Mouse (Mus musculus): Measurements from ENCODE around the gene Clrn1. TPM values are rescaled to one million over a fixed set of nuclear protein-coding genes. Genes with fewer than 3 reads are reported as not detected.

Gene Clrn1
- 0.95 and 1.0 TPM in 2 replicates for polyA plus RNA-seq (2015; fragmentation: Nextera tagmentation; extraction: Ambion mirVana)

DNA sequence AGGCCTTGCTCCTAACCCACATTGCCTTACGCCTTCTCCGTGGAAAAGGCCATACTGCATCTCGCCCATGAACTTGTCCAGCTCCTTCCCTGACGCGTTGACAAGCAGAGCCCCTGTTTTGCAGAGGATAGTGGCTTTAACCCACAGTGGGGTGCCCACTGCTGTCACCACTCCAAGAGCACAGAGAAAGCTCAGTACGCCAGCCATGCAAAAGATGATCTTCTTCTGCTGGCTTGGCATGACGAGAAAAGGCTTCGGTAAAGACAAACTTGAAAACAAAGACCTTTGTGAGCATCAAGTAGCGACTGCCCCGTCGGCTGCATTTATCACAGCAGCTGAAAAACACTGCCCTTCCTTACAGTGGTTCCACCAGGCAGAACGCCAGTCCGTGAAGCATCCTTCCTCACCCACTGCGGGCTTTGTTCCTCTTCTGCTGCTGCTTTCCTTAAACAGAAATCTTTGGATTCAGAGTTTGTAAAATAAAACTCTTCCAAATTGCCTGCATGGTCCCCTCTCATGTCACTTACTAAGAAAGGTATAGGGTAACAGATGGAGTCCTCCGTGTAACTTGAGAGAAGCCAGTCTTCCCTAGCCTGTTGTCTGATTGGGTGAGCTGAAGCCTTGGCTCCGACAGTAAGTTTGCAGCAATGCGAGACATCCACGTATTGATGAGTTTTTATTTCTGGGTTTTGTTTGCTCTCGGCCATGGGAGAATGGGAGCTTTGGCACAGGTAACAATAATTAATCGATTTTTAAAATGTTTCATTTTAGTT is at the start of gene Clrn1:
Clrn1 (minus strand) TSS at position 540 of the 773 bp plus-strand sequence.
- no peaks in the 10 kb centered on the region for H3K36me3 ChIP-seq (ENCODE audit: control insufficient read depth, insufficient read depth, low read length)
- no peaks in the 10 kb centered on the region for H3K27me3 ChIP-seq (ENCODE audit: control insufficient read depth, insufficient read depth, low read depth, low read length)
- peaks cover 7% of the 10 kb centered on the region for H3K4me1 ChIP-seq (ENCODE audit: control insufficient read depth, insufficient read depth, low read length)
- H3K9ac ChIP-seq (ENCODE audit: low read depth, low read length) = no peak within 1 kb of the TSS
- H3K4me2 ChIP-seq (ENCODE audit: low read length) = no peak within 1 kb of the TSS
- no peak for ATAC-seq
- no peaks in the 10 kb centered on the region for H3K9me3 ChIP-seq (replicated peaks; ENCODE audit: control insufficient read depth, low read length, poor library complexity, severe bottlenecking)
- 65% methylated on average over 20 of the region's 20 CpGs for WGBS
- H3K27ac ChIP-seq (ENCODE audit: low read length) = no peak within 1 kb of the TSS
- no peak within 1 kb of the TSS for H3K4me3 ChIP-seq (ENCODE audit: low read depth, low read length)

DNA sequence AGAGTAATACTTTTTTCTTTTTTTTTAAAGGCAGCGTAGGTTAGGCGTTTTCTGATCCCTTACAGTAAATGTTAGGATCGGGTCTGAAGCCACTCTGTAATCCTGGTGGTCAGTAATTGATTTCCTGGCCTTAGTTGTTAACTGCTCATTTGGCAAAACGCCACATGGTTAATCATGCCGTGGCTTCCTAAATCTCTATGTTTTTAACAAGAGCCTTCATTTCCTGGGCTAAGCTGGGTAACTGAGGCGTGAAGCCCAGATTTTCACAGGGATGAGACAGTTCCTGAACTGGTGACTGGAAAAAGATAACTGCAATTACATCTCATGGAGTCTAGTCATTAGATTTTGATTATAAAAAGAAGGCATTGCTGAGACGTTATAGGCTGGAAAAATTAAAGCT is 38.9 kb upstream of the Clrn1 start:
- WGBS = 57% methylated on average over 7 of the region's 7 CpGs
- ATAC-seq = no peak
- H3K4me2 ChIP-seq (ENCODE audit: low read length) = no peak overlapping the region
- H3K9ac ChIP-seq (ENCODE audit: low read depth, low read length) = no peak overlapping the region
- H3K27ac ChIP-seq (ENCODE audit: low read length) = no peak overlapping the region
- H3K9me3 ChIP-seq (replicated peaks; ENCODE audit: control insufficient read depth, low read length, poor library complexity, severe bottlenecking) = no peaks in the 10 kb centered on the region
- no peak overlapping the region for H3K4me3 ChIP-seq (ENCODE audit: low read depth, low read length)
- no peaks in the 10 kb centered on the region for H3K4me1 ChIP-seq (ENCODE audit: control insufficient read depth, insufficient read depth, low read length)
- H3K27me3 ChIP-seq (ENCODE audit: control insufficient read depth, insufficient read depth, low read depth, low read length) = no peaks in the 10 kb centered on the region
- no peaks in the 10 kb centered on the region for H3K36me3 ChIP-seq (ENCODE audit: control insufficient read depth, insufficient read depth, low read length)

DNA sequence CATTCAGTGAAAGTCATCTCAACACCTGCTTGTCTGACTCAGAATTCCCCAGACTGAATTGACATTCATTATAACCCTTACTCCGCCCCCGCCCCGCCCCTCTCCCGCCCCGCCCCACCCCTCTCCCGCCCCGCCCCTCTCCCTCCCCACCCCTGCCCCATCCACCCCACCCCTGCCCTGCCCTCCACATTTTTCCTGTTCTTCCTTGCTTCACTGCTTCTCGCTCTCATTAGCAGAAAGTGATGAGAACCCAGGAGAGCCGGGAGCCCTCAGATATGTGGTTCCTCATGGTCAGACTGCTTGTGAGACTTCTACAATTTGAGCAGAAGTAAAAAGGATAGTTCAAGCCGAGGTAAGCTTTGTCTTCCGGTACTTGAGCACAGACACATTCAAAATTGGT is 38.0 kb upstream of the Clrn1 start:
- Histone ChIP-seq H3K4me1 (ENCODE audit: control insufficient read depth, insufficient read depth, low read length) (no peaks in the 10 kb centered on the region), H3K4me3 (ENCODE audit: low read depth, low read length) (no peak overlapping the region), H3K9me3 (replicated peaks; ENCODE audit: control insufficient read depth, low read length, poor library complexity, severe bottlenecking) (no peaks in the 10 kb centered on the region), H3K4me2 (ENCODE audit: low read length) (no peak overlapping the region), H3K27me3 (ENCODE audit: control insufficient read depth, insufficient read depth, low read depth, low read length) (no peaks in the 10 kb centered on the region), H3K36me3 (ENCODE audit: control insufficient read depth, insufficient read depth, low read length) (no peaks in the 10 kb centered on the region), H3K27ac (ENCODE audit: low read length) (no peak overlapping the region), H3K9ac (ENCODE audit: low read depth, low read length) (no peak overlapping the region)
- ATAC-seq = no peak
- WGBS = 71% methylated on average over 9 of the region's 11 CpGs

GRCm38 (mm10) chr3:58922636-58923035 is 37.5 kb upstream of the Clrn1 start:
- Histone ChIP-seq H3K36me3 (ENCODE audit: control insufficient read depth, insufficient read depth, low read length) (no peaks in the 10 kb centered on the region), H3K9me3 (replicated peaks; ENCODE audit: control insufficient read depth, low read length, poor library complexity, severe bottlenecking) (no peaks in the 10 kb centered on the region), H3K27me3 (ENCODE audit: control insufficient read depth, insufficient read depth, low read depth, low read length) (no peaks in the 10 kb centered on the region), H3K4me2 (ENCODE audit: low read length) (no peak overlapping the region), H3K27ac (ENCODE audit: low read length) (no peak overlapping the region), H3K4me1 (ENCODE audit: control insufficient read depth, insufficient read depth, low read length) (no peaks in the 10 kb centered on the region), H3K4me3 (ENCODE audit: low read depth, low read length) (no peak overlapping the region), H3K9ac (ENCODE audit: low read depth, low read length) (no peak overlapping the region)
- no peak for ATAC-seq
- 63% methylated on average over 7 of the region's 7 CpGs for WGBS

GRCm38 (mm10) chr3:58921316-58921715 is 36.2 kb upstream of the Clrn1 start:
- no peaks in the 10 kb centered on the region for H3K4me1 ChIP-seq (ENCODE audit: control insufficient read depth, insufficient read depth, low read length)
- H3K36me3 ChIP-seq (ENCODE audit: control insufficient read depth, insufficient read depth, low read length) = no peaks in the 10 kb centered on the region
- no peak overlapping the region for H3K4me2 ChIP-seq (ENCODE audit: low read length)
- H3K9ac ChIP-seq (ENCODE audit: low read depth, low read length) = no peak overlapping the region
- no peaks in the 10 kb centered on the region for H3K9me3 ChIP-seq (replicated peaks; ENCODE audit: control insufficient read depth, low read length, poor library complexity, severe bottlenecking)
- no peak overlapping the region for H3K27ac ChIP-seq (ENCODE audit: low read length)
- 53% methylated on average over 5 of the region's 5 CpGs for WGBS
- ATAC-seq = no peak
- no peak overlapping the region for H3K4me3 ChIP-seq (ENCODE audit: low read depth, low read length)
- H3K27me3 ChIP-seq (ENCODE audit: control insufficient read depth, insufficient read depth, low read depth, low read length) = no peaks in the 10 kb centered on the region

DNA sequence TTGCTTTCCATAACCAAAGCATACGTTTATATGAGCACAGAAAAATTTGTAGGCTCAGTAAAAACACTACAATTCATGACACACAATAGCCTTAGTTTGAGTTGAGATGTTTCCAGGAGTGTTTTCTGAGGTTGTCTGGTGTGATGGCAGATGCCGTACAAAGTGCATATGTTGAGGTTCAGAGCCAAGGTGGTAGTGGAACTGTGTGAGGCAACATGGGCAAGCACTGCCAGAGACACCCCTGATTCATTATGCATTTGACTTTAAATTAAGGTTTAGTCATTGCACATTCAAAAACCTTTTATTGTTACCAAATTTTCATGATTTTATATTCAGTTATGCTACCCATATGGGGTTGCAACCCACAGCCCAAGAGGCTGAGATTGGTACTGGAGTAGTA is 19.5 kb upstream of the Clrn1 start:
- Histone ChIP-seq H3K4me2 (ENCODE audit: low read length) (no peak overlapping the region), H3K4me1 (ENCODE audit: control insufficient read depth, insufficient read depth, low read length) (no peaks in the 10 kb centered on the region), H3K9ac (ENCODE audit: low read depth, low read length) (no peak overlapping the region), H3K9me3 (replicated peaks; ENCODE audit: control insufficient read depth, low read length, poor library complexity, severe bottlenecking) (no peaks in the 10 kb centered on the region), H3K27me3 (ENCODE audit: control insufficient read depth, insufficient read depth, low read depth, low read length) (no peaks in the 10 kb centered on the region), H3K4me3 (ENCODE audit: low read depth, low read length) (no peak overlapping the region), H3K36me3 (ENCODE audit: control insufficient read depth, insufficient read depth, low read length) (no peaks in the 10 kb centered on the region), H3K27ac (ENCODE audit: low read length) (no peak overlapping the region)
- ATAC-seq = no peak
- 89% methylated on average over 2 of the region's 2 CpGs for WGBS

- WGBS = 57% methylated on average over 13 of the region's 13 CpGs
- peak; percentile 64 for ATAC-seq
These were observed 17.1 kb upstream of the Clrn1 start for GRCm38 (mm10) chr3:58902051-58902758.

GRCm38 (mm10) chr3:58895131-58895530 is 10.0 kb upstream of the Clrn1 start:
- H3K27ac ChIP-seq (ENCODE audit: low read length) = no peak overlapping the region
- no peak for ATAC-seq
- WGBS = 93% methylated on average over 5 of the region's 5 CpGs

More at GRCm38 (mm10) chr3:58902051-58902758, 17.1 kb upstream of the Clrn1 start:
- Histone ChIP-seq H3K4me1 (ENCODE audit: control insufficient read depth, insufficient read depth, low read length) (no peaks in the 10 kb centered on the region), H3K27ac (ENCODE audit: low read length) (no peak overlapping the region), H3K4me2 (ENCODE audit: low read length) (0 out of 2 replicates have a peak overlapping the region, but pooled peaks have one; percentile 1), H3K9ac (ENCODE audit: low read depth, low read length) (no peak overlapping the region), H3K27me3 (ENCODE audit: control insufficient read depth, insufficient read depth, low read depth, low read length) (no peaks in the 10 kb centered on the region), H3K36me3 (ENCODE audit: control insufficient read depth, insufficient read depth, low read length) (no peaks in the 10 kb centered on the region), H3K4me3 (ENCODE audit: low read depth, low read length) (no peak overlapping the region), H3K9me3 (replicated peaks; ENCODE audit: control insufficient read depth, low read length, poor library complexity, severe bottlenecking) (no peaks in the 10 kb centered on the region)

GRCm38 (mm10) chr3:58894529-58894928 is 9.4 kb upstream of the Clrn1 start:
- no peaks in the 10 kb centered on the region for H3K9me3 ChIP-seq (replicated peaks; ENCODE audit: control insufficient read depth, low read length, poor library complexity, severe bottlenecking)
- no peak overlapping the region for H3K9ac ChIP-seq (ENCODE audit: low read depth, low read length)
- no peaks in the 10 kb centered on the region for H3K36me3 ChIP-seq (ENCODE audit: control insufficient read depth, insufficient read depth, low read length)
- no peaks in the 10 kb centered on the region for H3K27me3 ChIP-seq (ENCODE audit: control insufficient read depth, insufficient read depth, low read depth, low read length)
- no peak overlapping the region for H3K4me2 ChIP-seq (ENCODE audit: low read length)
- no peaks in the 10 kb centered on the region for H3K4me1 ChIP-seq (ENCODE audit: control insufficient read depth, insufficient read depth, low read length)
- 85% methylated on average over 3 of the region's 3 CpGs for WGBS
- no peak overlapping the region for H3K4me3 ChIP-seq (ENCODE audit: low read depth, low read length)
- no peak overlapping the region for H3K27ac ChIP-seq (ENCODE audit: low read length)
- ATAC-seq = no peak

More at GRCm38 (mm10) chr3:58895131-58895530, 10.0 kb upstream of the Clrn1 start:
- H3K9me3 ChIP-seq (replicated peaks; ENCODE audit: control insufficient read depth, low read length, poor library complexity, severe bottlenecking) = no peaks in the 10 kb centered on the region
- no peaks in the 10 kb centered on the region for H3K36me3 ChIP-seq (ENCODE audit: control insufficient read depth, insufficient read depth, low read length)
- no peaks in the 10 kb centered on the region for H3K4me1 ChIP-seq (ENCODE audit: control insufficient read depth, insufficient read depth, low read length)
- H3K4me3 ChIP-seq (ENCODE audit: low read depth, low read length) = no peak overlapping the region
- H3K9ac ChIP-seq (ENCODE audit: low read depth, low read length) = no peak overlapping the region
- H3K27me3 ChIP-seq (ENCODE audit: control insufficient read depth, insufficient read depth, low read depth, low read length) = no peaks in the 10 kb centered on the region
- H3K4me2 ChIP-seq (ENCODE audit: low read length) = no peak overlapping the region

Data from midbrain, embryonic 16.5 days (tissue).